In genomic region chr12:25826928-25827327, GRCm38 (mm10) we compare ENCODE assay signal across 13 mouse cellular contexts.
DNase-seq lines count a peak whose midpoint lies in the region; ATAC-seq and TF ChIP-seq lines count a peak whose summit lies in the region.
"Had no signal": no experiment of that assay in that cellular context is flagged by ENCODE, and none has a peak within 500 bp of the region (broad histone marks: within the 10 kb centered on the region; RNA-seq: fewer than 3 reads in every experiment).

No protein-coding gene starts in this region.

- H3K27ac ChIP-seq in forebrain, embryonic 10.5 days: peak overlapping the region; percentile 54; the same call in 1 of the 2 replicates
- no peak overlapping the region for H3K27ac ChIP-seq in forebrain, embryonic 13.5 days
- H3K27ac ChIP-seq in kidney, postnatal 0 days: no peak overlapping the region
- H3K27ac ChIP-seq in kidney, embryonic 15.5 days: no peak overlapping the region
- 0 out of 2 replicates have a peak overlapping the region, but pooled peaks have one; percentile 33 for H3K27ac ChIP-seq in forebrain, embryonic 16.5 days (ENCODE audit: low read length)
- H3K27ac ChIP-seq: hindbrain, embryonic 15.5 days had no signal

- H3K4me3 ChIP-seq in forebrain, embryonic 10.5 days: no peak overlapping the region
- no peak overlapping the region for H3K4me3 ChIP-seq in forebrain, embryonic 13.5 days
- H3K4me3 ChIP-seq in kidney, postnatal 0 days (replicated peaks; ENCODE audit: low read depth, low read length): no peak overlapping the region
- H3K4me3 ChIP-seq in kidney, embryonic 15.5 days (replicated peaks): no peak overlapping the region
- no peak overlapping the region for H3K4me3 ChIP-seq in forebrain, embryonic 16.5 days (replicated peaks; ENCODE audit: low read length)
- H3K4me3 ChIP-seq: hindbrain, embryonic 15.5 days; myocyte had no signal

- no peaks in the 10 kb centered on the region for H3K27me3 ChIP-seq in forebrain, embryonic 10.5 days (ENCODE audit: poor library complexity, severe bottlenecking)
- no peaks in the 10 kb centered on the region for H3K27me3 ChIP-seq in forebrain, embryonic 13.5 days
- no peaks in the 10 kb centered on the region for H3K27me3 ChIP-seq in kidney, postnatal 0 days (ENCODE audit: insufficient read depth, low read length)
- no peaks in the 10 kb centered on the region for H3K27me3 ChIP-seq in kidney, embryonic 15.5 days
- no peaks in the 10 kb centered on the region for H3K27me3 ChIP-seq in forebrain, embryonic 16.5 days (replicated peaks; ENCODE audit: control insufficient read depth, insufficient read depth, low read length)
- H3K27me3 ChIP-seq: hindbrain, embryonic 15.5 days had no signal

- intact Hi-C loops in heart, postnatal 36 days (cut with DNase I): loop anchor here (5.0 kb wide), 1 partner anchor 735 kb away; no protein-coding TSS in a partner anchor

- H3K4me2 ChIP-seq in forebrain, embryonic 13.5 days: no peak overlapping the region
- no peak overlapping the region for H3K4me2 ChIP-seq in kidney, postnatal 0 days (ENCODE audit: low read length)
- no peak overlapping the region for H3K4me2 ChIP-seq in kidney, embryonic 15.5 days
- H3K4me2 ChIP-seq in forebrain, embryonic 16.5 days (ENCODE audit: low read length): no peak overlapping the region
- H3K4me2 ChIP-seq: hindbrain, embryonic 15.5 days had no signal

- no peaks in the 10 kb centered on the region for H3K36me3 ChIP-seq in forebrain, embryonic 10.5 days (replicated peaks)
- no peaks in the 10 kb centered on the region for H3K36me3 ChIP-seq in forebrain, embryonic 13.5 days (ENCODE audit: poor library complexity, severe bottlenecking)
- no peaks in the 10 kb centered on the region for H3K36me3 ChIP-seq in kidney, postnatal 0 days (ENCODE audit: insufficient read depth, low read length)
- no peaks in the 10 kb centered on the region for H3K36me3 ChIP-seq in kidney, embryonic 15.5 days
- H3K36me3 ChIP-seq in forebrain, embryonic 16.5 days (ENCODE audit: control insufficient read depth, insufficient read depth): no peaks in the 10 kb centered on the region
- H3K36me3 ChIP-seq: hindbrain, embryonic 15.5 days had no signal

- no peak for DNase-seq in forebrain, embryonic 10.5 days (ENCODE audit: extremely low spot score, low spot score)
- DNase-seq in kidney, postnatal 0 days (ENCODE audit: low spot score): peak; percentile 22
- peak; percentile 2 for DNase-seq in A20 (ENCODE audit: low read depth, low spot score)
- no peak for DNase-seq in c-Kit-positive CD71-positive TER-119-positive erythroid progenitor cells, embryonic 14.5 days (ENCODE audit: low spot score)
- DNase-seq in heart, postnatal 36 days: no peak
- DNase-seq: adrenal gland, postnatal 14 days; cerebellum, adult 9-11 months; heart, adult 11 months had no signal

- 24% methylated on average over 3 of the region's 3 CpGs for WGBS in forebrain, embryonic 10.5 days
- 17% methylated on average over 3 of the region's 3 CpGs for WGBS in forebrain, embryonic 13.5 days
- WGBS in kidney, postnatal 0 days: 22% methylated on average over 3 of the region's 3 CpGs
- WGBS in kidney, embryonic 15.5 days: 28% methylated on average over 3 of the region's 3 CpGs
- WGBS in forebrain, embryonic 16.5 days: 11% methylated on average over 3 of the region's 3 CpGs

- peak; percentile 39; the same call in 1 of the 2 replicates for TF ChIP-seq CTCF in kidney, postnatal 0 days (IDR thresholded peaks at IDR 0.05; ENCODE audit: low read depth)

- no peaks in the 10 kb centered on the region for H3K9me3 ChIP-seq in forebrain, embryonic 10.5 days
- no peaks in the 10 kb centered on the region for H3K9me3 ChIP-seq in forebrain, embryonic 13.5 days (replicated peaks)
- no peaks in the 10 kb centered on the region for H3K9me3 ChIP-seq in kidney, postnatal 0 days (replicated peaks; ENCODE audit: low read length)
- no peaks in the 10 kb centered on the region for H3K9me3 ChIP-seq in kidney, embryonic 15.5 days (replicated peaks)
- no peaks in the 10 kb centered on the region for H3K9me3 ChIP-seq in forebrain, embryonic 16.5 days (ENCODE audit: control insufficient read depth, low read length)
- H3K9me3 ChIP-seq: hindbrain, embryonic 15.5 days had no signal

- ATAC-seq in forebrain, embryonic 13.5 days: no peak
- ATAC-seq in kidney, postnatal 0 days (replicated peaks; ENCODE audit: low FRiP score, low read depth): no peak
- ATAC-seq in kidney, embryonic 15.5 days (replicated peaks; ENCODE audit: low FRiP score): no peak
- ATAC-seq in forebrain, embryonic 16.5 days: no peak

- H3K4me1 ChIP-seq in forebrain, embryonic 10.5 days: peaks cover 19% of the 10 kb centered on the region
- H3K4me1 ChIP-seq in forebrain, embryonic 13.5 days: 0 out of 2 replicates have a peak, but pooled peaks cover 13% of the 10 kb centered on the region
- no peaks in the 10 kb centered on the region for H3K4me1 ChIP-seq in kidney, postnatal 0 days (replicated peaks; ENCODE audit: insufficient read depth, low read length)
- no peaks in the 10 kb centered on the region; the same call in 1 of the 2 replicates for H3K4me1 ChIP-seq in kidney, embryonic 15.5 days
- H3K4me1 ChIP-seq in forebrain, embryonic 16.5 days (replicated peaks; ENCODE audit: control insufficient read depth, insufficient read depth, low read length): peaks cover 12% of the 10 kb centered on the region
- H3K4me1 ChIP-seq: hindbrain, embryonic 15.5 days had no signal

- H3K9ac ChIP-seq in forebrain, embryonic 13.5 days: no peak overlapping the region
- H3K9ac ChIP-seq in kidney, postnatal 0 days (ENCODE audit: low read depth, low read length): no peak overlapping the region
- H3K9ac ChIP-seq in kidney, embryonic 15.5 days: no peak overlapping the region
- H3K9ac ChIP-seq in forebrain, embryonic 16.5 days (replicated peaks; ENCODE audit: low read depth, low read length): no peak overlapping the region
- H3K9ac ChIP-seq: hindbrain, embryonic 15.5 days had no signal

Comparison
In these comparisons a context has a peak if more than half of its experiments do, and no peak if none do; other contexts are left out.
1. H3K27ac ChIP-seq: peak in forebrain, embryonic 10.5 days (single experiment) and forebrain, embryonic 16.5 days (single experiment); none in forebrain, embryonic 13.5 days (single experiment), kidney, postnatal 0 days (single experiment) and kidney, embryonic 15.5 days (single experiment).
2. DNase-seq: peak in kidney, postnatal 0 days (single experiment) and A20 (single experiment); none in forebrain, embryonic 10.5 days (single experiment), c-Kit-positive CD71-positive TER-119-positive erythroid progenitor cells, embryonic 14.5 days (single experiment) and heart, postnatal 36 days (0 of 2).